Mouse (Mus musculus) myocyte (in vitro differentiated cells): Measurements from ENCODE around the gene Adamts6. TPM values are rescaled to one million over a fixed set of nuclear protein-coding genes. Genes with fewer than 3 reads are reported as not detected.

ENCODE experiments used
- H3K27me3 ChIP-seq: one replicate; pipeline ENCODE4 v1.6.1; 2011; ENCODE audit not compliant: control insufficient read depth, insufficient read depth, insufficient read length
- H3K36me3 ChIP-seq: one replicate; pipeline ENCODE4 v1.6.1; 2011; ENCODE audit not compliant: control insufficient read depth, insufficient read depth
- H3K4me2 ChIP-seq: one replicate; pipeline ENCODE4 v1.6.1; 2011; ENCODE audit warnings: low read depth, control low read depth
- H3K4me3 ChIP-seq: one replicate; pipeline ENCODE4 v1.5.1; 2011; ENCODE audit warnings: mild to moderate bottlenecking, control low read depth, moderate library complexity
- H3K79me2 ChIP-seq: one replicate; pipeline ENCODE4 v1.6.1; 2011; ENCODE audit not compliant: control insufficient read depth, insufficient read depth
- H3ac ChIP-seq: one replicate; pipeline ENCODE4 v1.6.1; 2011; ENCODE audit not compliant: control insufficient read depth, insufficient read length
- CEBPB ChIP-seq: IDR thresholded peaks from 2 replicates; pipeline ENCODE4 v1.6.1; 2011; ENCODE audit warnings: mild to moderate bottlenecking, moderate library complexity; ENCODE audit not compliant: poor library complexity, insufficient read depth, severe bottlenecking
- E2F4 ChIP-seq: IDR thresholded peaks from one replicate; pipeline ENCODE4 v1.6.1; 2011; ENCODE audit warnings: mild to moderate bottlenecking, control low read depth, moderate library complexity; ENCODE audit not compliant: insufficient read depth
- MAX ChIP-seq: IDR thresholded peaks from one replicate; pipeline ENCODE4 v1.6.1; 2011; ENCODE audit warnings: low read depth, mild to moderate bottlenecking, control low read depth
- MYOD1 ChIP-seq, 3 experiments: IDR thresholded peaks; one replicate each; pipeline ENCODE4 v1.6.1; 2011; ENCODE audit warnings: control low read depth in 2 of 3, low read depth in 2 of 3, mild to moderate bottlenecking in 2 of 3, moderate library complexity in 1 of 3; ENCODE audit not compliant: insufficient read length in 2 of 3, control insufficient read depth in 1 of 3
- MYOG ChIP-seq, 3 experiments: IDR thresholded peaks; one replicate each; pipeline ENCODE4 v1.6.1; 2011; ENCODE audit warnings: control low read depth in 2 of 3, low read depth in 2 of 3, mild to moderate bottlenecking in 2 of 3; ENCODE audit not compliant: insufficient read length in 2 of 3, control insufficient read depth in 1 of 3, insufficient read depth in 1 of 3
- POLR2A ChIP-seq: IDR thresholded peaks from one replicate; pipeline ENCODE4 v1.6.1; 2011; ENCODE audit warnings: low read depth, mild to moderate bottlenecking, control low read depth, moderate library complexity; ENCODE audit not compliant: insufficient read length
- POLR2AphosphoS2 ChIP-seq: IDR thresholded peaks from one replicate; pipeline ENCODE4 v1.6.1; 2011; ENCODE audit warnings: low read depth, control low read depth; ENCODE audit not compliant: insufficient read length
- REST ChIP-seq: IDR thresholded peaks from one replicate; pipeline ENCODE4 v1.6.1; 2011; ENCODE audit warnings: mild to moderate bottlenecking, control low read depth, moderate library complexity; ENCODE audit not compliant: insufficient read depth, insufficient read length
- SRF ChIP-seq: IDR thresholded peaks from one replicate; pipeline ENCODE4 v1.6.1; 2011; ENCODE audit warnings: low read depth; ENCODE audit not compliant: control insufficient read depth, insufficient read length
- TCF12 ChIP-seq: IDR thresholded peaks from one replicate; pipeline ENCODE4 v1.6.1; 2011; ENCODE audit warnings: mild to moderate bottlenecking, control low read depth; ENCODE audit not compliant: poor library complexity, insufficient read depth, severe bottlenecking
- TCF3 ChIP-seq: IDR thresholded peaks from one replicate; pipeline ENCODE4 v1.6.1; 2011; ENCODE audit warnings: low read depth, control low read depth; ENCODE audit not compliant: insufficient read length
- USF1 ChIP-seq: IDR thresholded peaks from one replicate; pipeline ENCODE4 v1.6.1; 2011; ENCODE audit warnings: low read depth, mild to moderate bottlenecking, control low read depth, moderate library complexity
- polyA plus RNA-seq: library from polyadenylated mRNA; unstranded; fragments of >200 nt; fragmentation: generic; extraction: Trizol; gene quantifications from one replicate; pipeline ENCODE4 v1.2.1, GENCODE M21; 2012; ENCODE audit warnings: missing spikeins

Gene Adamts6
- polyA plus RNA-seq, 1 experiment: 2.0 TPM

DNA sequence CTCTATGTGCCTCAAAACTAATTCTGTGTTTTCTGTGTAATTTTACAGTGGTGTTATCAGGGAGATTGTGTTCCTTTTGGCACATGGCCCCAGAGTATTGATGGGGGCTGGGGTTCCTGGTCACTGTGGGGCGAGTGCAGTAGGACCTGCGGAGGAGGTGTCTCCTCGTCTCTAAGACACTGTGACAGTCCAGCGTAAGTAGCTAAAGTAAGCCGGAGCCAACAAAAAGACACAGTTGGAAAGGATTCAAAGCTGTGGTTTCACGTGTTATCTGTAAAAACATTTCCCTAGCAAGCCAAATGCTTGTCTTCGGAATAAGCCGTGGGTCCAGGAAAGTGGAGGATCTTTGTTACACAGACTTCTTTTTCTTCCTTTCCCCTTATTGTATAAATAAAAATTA, 110.2 kb downstream of the Adamts6 start:
- Histone ChIP-seq H3K79me2 (no peaks in the 10 kb centered on the region), H3ac (no peak overlapping the region), H3K4me3 (no peak overlapping the region), H3K36me3 (peaks cover 22% of the 10 kb centered on the region), H3K27me3 (no peaks in the 10 kb centered on the region), H3K4me2 (no peak overlapping the region)
- no peak for TF ChIP-seq MYOD1 (IDR thresholded peaks at IDR 0.05; ENCODE audit: control insufficient read depth in 1 of 3, insufficient read length in 2 of 3, low read depth in 2 of 3)
- no peak for TF ChIP-seq CEBPB
- TF ChIP-seq USF1: no peak
- no peak for TF ChIP-seq POLR2A
- TF ChIP-seq TCF3: no peak
- no peak for TF ChIP-seq MYOG (IDR thresholded peaks at IDR 0.05; ENCODE audit: control insufficient read depth in 1 of 3, insufficient read depth in 1 of 3, insufficient read length in 2 of 3, low read depth in 2 of 3)
- TF ChIP-seq POLR2AphosphoS2: no peak
- TF ChIP-seq SRF: no peak
- no peak for TF ChIP-seq TCF12
- TF ChIP-seq REST: no peak
- no peak for TF ChIP-seq MAX
- TF ChIP-seq E2F4: no peak

- no peak for TF ChIP-seq SRF
- no peaks in the 10 kb centered on the region for H3K27me3 ChIP-seq
- H3K79me2 ChIP-seq: no peaks in the 10 kb centered on the region
- H3K4me2 ChIP-seq: no peak overlapping the region
- H3K36me3 ChIP-seq: peaks cover 13% of the 10 kb centered on the region
- no peak overlapping the region for H3K4me3 ChIP-seq
- H3ac ChIP-seq: no peak overlapping the region
Measured at GRCm38 (mm10) chr13:104432734-104433133, 145.1 kb downstream of the Adamts6 start.

DNA sequence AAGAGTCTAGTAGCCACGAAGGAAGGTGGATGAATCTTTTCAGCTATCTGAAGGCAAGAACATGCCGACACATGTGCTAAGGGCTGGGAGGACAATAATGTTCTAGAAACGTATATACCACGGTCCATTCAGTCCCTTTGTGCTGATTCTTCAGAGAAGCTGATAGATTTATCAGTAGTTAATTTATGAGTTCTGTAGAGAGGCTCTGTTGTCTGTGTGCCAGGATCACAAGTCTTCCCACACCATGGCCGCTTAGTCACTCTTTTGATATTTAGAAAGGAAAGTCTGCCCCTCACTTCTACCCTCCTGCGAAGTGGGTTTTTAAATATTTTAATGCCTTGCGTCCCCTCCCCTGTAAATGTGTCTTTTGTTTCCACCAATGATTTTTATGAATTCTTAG, 154.9 kb downstream of the Adamts6 start:
- H3K36me3 ChIP-seq: peaks cover 15% of the 10 kb centered on the region
- no peak overlapping the region for H3K4me3 ChIP-seq
- H3ac ChIP-seq: no peak overlapping the region
- TF ChIP-seq USF1 (no peak), CEBPB (no peak), MAX (no peak), REST (no peak)
- no peak overlapping the region for H3K4me2 ChIP-seq
- H3K27me3 ChIP-seq: no peaks in the 10 kb centered on the region
- H3K79me2 ChIP-seq: no peaks in the 10 kb centered on the region

- no peak overlapping the region for H3ac ChIP-seq
- no peak overlapping the region for H3K4me3 ChIP-seq
- H3K4me2 ChIP-seq: no peak overlapping the region
- no peak for TF ChIP-seq TCF12
- TF ChIP-seq USF1: no peak
- TF ChIP-seq SRF: no peak
- no peak for TF ChIP-seq MYOD1 (IDR thresholded peaks at IDR 0.05; ENCODE audit: control insufficient read depth in 1 of 3, insufficient read length in 2 of 3, low read depth in 2 of 3)
- H3K27me3 ChIP-seq: no peaks in the 10 kb centered on the region
- peaks cover 15% of the 10 kb centered on the region for H3K36me3 ChIP-seq
- no peaks in the 10 kb centered on the region for H3K79me2 ChIP-seq
Measured at GRCm38 (mm10) chr13:104445437-104445836, 157.8 kb downstream of the Adamts6 start.

DNA sequence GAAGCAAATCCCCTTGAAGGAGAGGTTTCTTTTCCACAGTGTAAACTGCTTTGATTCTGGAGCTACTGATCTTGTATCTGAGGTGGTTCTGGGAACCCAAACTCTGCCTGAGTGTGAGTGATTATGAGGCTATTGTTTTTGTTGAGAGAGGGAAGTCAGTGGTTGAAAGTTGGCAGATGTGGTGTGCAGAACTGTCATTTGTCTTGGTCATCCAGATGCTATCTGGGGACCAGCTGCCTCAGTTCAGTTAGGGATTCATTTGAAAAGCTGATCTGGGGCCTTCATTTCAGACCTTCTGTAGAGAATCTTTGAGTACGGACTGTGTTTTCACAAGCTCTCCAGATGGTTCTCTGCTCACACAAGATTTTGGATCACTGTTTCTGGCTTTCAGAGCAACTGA, 159.3 kb downstream of the Adamts6 start:
- H3K4me3 ChIP-seq: no peak overlapping the region
- peaks cover 15% of the 10 kb centered on the region for H3K36me3 ChIP-seq
- no peaks in the 10 kb centered on the region for H3K27me3 ChIP-seq
- H3ac ChIP-seq: no peak overlapping the region
- H3K79me2 ChIP-seq: no peaks in the 10 kb centered on the region
- no peak overlapping the region for H3K4me2 ChIP-seq
- TF ChIP-seq MYOD1 (IDR thresholded peaks at IDR 0.05; ENCODE audit: control insufficient read depth in 1 of 3, insufficient read length in 2 of 3, low read depth in 2 of 3): peak in 1 of 3 experiments; percentile 6
- TF ChIP-seq USF1: no peak

- H3ac ChIP-seq: no peak overlapping the region
- no peak overlapping the region for H3K4me2 ChIP-seq
- no peak overlapping the region for H3K4me3 ChIP-seq
- no peak for TF ChIP-seq MAX
- no peak for TF ChIP-seq MYOG (IDR thresholded peaks at IDR 0.05; ENCODE audit: control insufficient read depth in 1 of 3, insufficient read depth in 1 of 3, insufficient read length in 2 of 3, low read depth in 2 of 3)
- no peak for TF ChIP-seq E2F4
- TF ChIP-seq TCF3: no peak
- no peak for TF ChIP-seq TCF12
- no peak for TF ChIP-seq MYOD1 (IDR thresholded peaks at IDR 0.05; ENCODE audit: control insufficient read depth in 1 of 3, insufficient read length in 2 of 3, low read depth in 2 of 3)
- no peak for TF ChIP-seq SRF
- H3K36me3 ChIP-seq: peaks cover 15% of the 10 kb centered on the region
- no peaks in the 10 kb centered on the region for H3K27me3 ChIP-seq
- no peaks in the 10 kb centered on the region for H3K79me2 ChIP-seq
Measured at GRCm38 (mm10) chr13:104447470-104447869, 159.8 kb downstream of the Adamts6 start.
